Mouse (Mus musculus) forebrain, embryonic 10.5 days (tissue): ENCODE data around the gene Lgi4. TPM values are rescaled to one million over a fixed set of nuclear protein-coding genes. Genes with fewer than 3 reads are reported as not detected.
A peak's percentile ranks its signal among the peaks of the same experiment; 100 is the strongest.

Source experiments
- DNase-seq: peaks from one replicate; pipeline ENCODE4 v3.0.0-alpha.2; 2017; ENCODE audit warnings: low spot score; ENCODE audit errors: extremely low spot score
- H3K27ac ChIP-seq: fragments of 300-500 bp; sonication (generic); 2 replicates; pipeline ENCODE4 v1.5.1; 2016; ENCODE audit warnings: mild to moderate bottlenecking
- H3K27me3 ChIP-seq: fragments of 300-500 bp; sonication (generic); 2 replicates; pipeline ENCODE4 v1.6.1; 2016; ENCODE audit warnings: mild to moderate bottlenecking; ENCODE audit not compliant: poor library complexity, severe bottlenecking
- H3K36me3 ChIP-seq: fragments of 300-500 bp; sonication (generic); replicated peaks from 2 replicates; pipeline ENCODE4 v1.6.1; 2016; ENCODE audit warnings: mild to moderate bottlenecking, moderate library complexity
- H3K4me1 ChIP-seq: fragments of 300-500 bp; sonication (generic); 2 replicates; pipeline ENCODE4 v1.6.1; 2016
- H3K4me3 ChIP-seq: fragments of 300-500 bp; sonication (generic); 2 replicates; pipeline ENCODE4 v1.5.1; 2016; ENCODE audit warnings: mild to moderate bottlenecking, moderate library complexity
- H3K9me3 ChIP-seq: fragments of 300-500 bp; sonication (generic); 2 replicates; pipeline ENCODE4 v1.6.1; 2016; ENCODE audit warnings: mild to moderate bottlenecking, moderate library complexity
- WGBS: fragments of 180-500 bp; shearing (Covaris S2); methylation state at CpG from one replicate; pipeline ENCODE4 v1.1.7; 2016; 5-methylcytosine and 5-hydroxymethylcytosine counted together
- polyA plus RNA-seq: library from polyadenylated mRNA; unstranded; fragments of >200 nt; fragmentation: Nextera tagmentation; extraction: Ambion mirVana; gene quantifications from 2 replicates; pipeline ENCODE4 v1.2.1, GENCODE M21; 2016

Gene Lgi4
- polyA plus RNA-seq, 1 experiment from 2014 or later, result 0.68 TPM

GRCm38 (mm10) chr7:31040281-31041022 is 18.7 kb upstream of the Lgi4 start:
- Histone ChIP-seq H3K36me3 (no peaks in the 10 kb centered on the region), H3K27ac (no peak overlapping the region), H3K9me3 (no peaks in the 10 kb centered on the region), H3K27me3 (peaks cover 54% of the 10 kb centered on the region), H3K4me1 (peaks cover 13% of the 10 kb centered on the region), H3K4me3 (no peak overlapping the region)
- 83% methylated on average over 12 of the region's 12 CpGs for WGBS
- no peak for DNase-seq

GRCm38 (mm10) chr7:31041023-31041407 is 18.1 kb upstream of the Lgi4 start:
- peaks cover 13% of the 10 kb centered on the region for H3K4me1 ChIP-seq
- H3K9me3 ChIP-seq, result no peaks in the 10 kb centered on the region
- H3K27ac ChIP-seq, result no peak overlapping the region
- H3K27me3 ChIP-seq, result peaks cover 55% of the 10 kb centered on the region
- H3K36me3 ChIP-seq, result no peaks in the 10 kb centered on the region
- DNase-seq, result no peak
- 41% methylated on average over 8 of the region's 8 CpGs for WGBS
- H3K4me3 ChIP-seq, result peak overlapping the region; percentile 39; the same call in 1 of the 2 replicates

GRCm38 (mm10) chr7:31041662-31042315 is 17.4 kb upstream of the Lgi4 start:
- peak overlapping the region; percentile 30; the same call in 1 of the 2 replicates for H3K27ac ChIP-seq
- peak overlapping the region; percentile 39 for H3K4me3 ChIP-seq
- H3K36me3 ChIP-seq, result no peaks in the 10 kb centered on the region
- 3% methylated on average over 28 of the region's 28 CpGs for WGBS
- DNase-seq, result no peak
- no peaks in the 10 kb centered on the region for H3K9me3 ChIP-seq
- peaks cover 55% of the 10 kb centered on the region for H3K27me3 ChIP-seq
- H3K4me1 ChIP-seq, result peaks cover 13% of the 10 kb centered on the region

GRCm38 (mm10) chr7:31042431-31042910 is 16.7 kb upstream of the Lgi4 start, which contains the start of gene Fxyd5:
Gene Fxyd5 (minus strand): TSS chr7:31042481.
- H3K27ac ChIP-seq, result peak within 1 kb of the TSS; percentile 30; the same call in 1 of the 2 replicates
- peaks cover 58% of the 10 kb centered on the region for H3K27me3 ChIP-seq
- H3K9me3 ChIP-seq, result no peaks in the 10 kb centered on the region
- WGBS, result 34% methylated on average over 10 of the region's 10 CpGs
- peaks cover 13% of the 10 kb centered on the region for H3K4me1 ChIP-seq
- no peak for DNase-seq
- H3K36me3 ChIP-seq, result no peaks in the 10 kb centered on the region
- H3K4me3 ChIP-seq, result peak within 1 kb of the TSS; percentile 39

GRCm38 (mm10) chr7:31049135-31049845 is 9.9 kb upstream of the Lgi4 start:
- H3K27ac ChIP-seq, result no peak overlapping the region
- H3K27me3 ChIP-seq, result peaks cover 83% of the 10 kb centered on the region
- no peaks in the 10 kb centered on the region for H3K9me3 ChIP-seq
- 21% methylated on average over 5 of the region's 5 CpGs for WGBS
- H3K4me1 ChIP-seq, result peaks cover 51% of the 10 kb centered on the region
- peak overlapping the region; percentile 36; the same call in 1 of the 2 replicates for H3K4me3 ChIP-seq
- DNase-seq, result no peak
- no peaks in the 10 kb centered on the region for H3K36me3 ChIP-seq

GRCm38 (mm10) chr7:31049846-31050281 is 9.3 kb upstream of the Lgi4 start:
- Histone ChIP-seq H3K27ac (no peak overlapping the region), H3K4me1 (peaks cover 57% of the 10 kb centered on the region), H3K9me3 (no peaks in the 10 kb centered on the region), H3K27me3 (peaks cover 83% of the 10 kb centered on the region), H3K36me3 (no peaks in the 10 kb centered on the region), H3K4me3 (peak overlapping the region; percentile 36; the same call in 1 of the 2 replicates)
- DNase-seq, result no peak
- 4% methylated on average over 15 of the region's 15 CpGs for WGBS

- WGBS, result 5% methylated on average over 6 of the region's 6 CpGs
- Histone ChIP-seq H3K36me3 (no peaks in the 10 kb centered on the region), H3K27ac (no peak overlapping the region), H3K4me1 (peaks cover 63% of the 10 kb centered on the region), H3K9me3 (no peaks in the 10 kb centered on the region), H3K4me3 (peak overlapping the region; percentile 36; the same call in 1 of the 2 replicates), H3K27me3 (peaks cover 83% of the 10 kb centered on the region)
- no peak for DNase-seq
Observed at GRCm38 (mm10) chr7:31050487-31050886, 8.7 kb upstream of the Lgi4 start.

- no peak for DNase-seq
- Histone ChIP-seq H3K4me1 (peaks cover 67% of the 10 kb centered on the region), H3K9me3 (no peaks in the 10 kb centered on the region), H3K4me3 (peak overlapping the region; percentile 36), H3K27me3 (peaks cover 85% of the 10 kb centered on the region), H3K36me3 (no peaks in the 10 kb centered on the region), H3K27ac (no peak overlapping the region)
- WGBS, result 3% methylated on average over 9 of the region's 9 CpGs
Observed at GRCm38 (mm10) chr7:31050921-31051320, 8.2 kb upstream of the Lgi4 start.

- H3K36me3 ChIP-seq, result no peaks in the 10 kb centered on the region
- peak within 1 kb of the TSS; percentile 36 for H3K4me3 ChIP-seq
- peaks cover 68% of the 10 kb centered on the region for H3K4me1 ChIP-seq
- no peaks in the 10 kb centered on the region for H3K9me3 ChIP-seq
- under 1% methylated on average over 27 of the region's 28 CpGs for WGBS
- no peak within 1 kb of the TSS for H3K27ac ChIP-seq
- DNase-seq, result no peak
- H3K27me3 ChIP-seq, result peaks cover 85% of the 10 kb centered on the region
Observed at GRCm38 (mm10) chr7:31051321-31052021, 7.7 kb upstream of the Lgi4 start, which contains the start of gene Fxyd7. Gene Fxyd7 (minus strand): TSS chr7:31051467.

GRCm38 (mm10) chr7:31052251-31052635 is 6.9 kb upstream of the Lgi4 start:
- Histone ChIP-seq H3K36me3 (no peaks in the 10 kb centered on the region), H3K9me3 (no peaks in the 10 kb centered on the region), H3K4me1 (peaks cover 68% of the 10 kb centered on the region), H3K27ac (no peak overlapping the region), H3K4me3 (peak overlapping the region; percentile 35), H3K27me3 (peaks cover 84% of the 10 kb centered on the region)
- WGBS, result 2% methylated on average over 22 of the region's 22 CpGs
- no peak for DNase-seq

- H3K4me1 ChIP-seq, result peaks cover 68% of the 10 kb centered on the region
- DNase-seq, result peak; percentile 39
Observed at GRCm38 (mm10) chr7:31052636-31053434, 6.3 kb upstream of the Lgi4 start.

More at GRCm38 (mm10) chr7:31052636-31053434, 6.3 kb upstream of the Lgi4 start:
- Histone ChIP-seq H3K27ac (no peak overlapping the region), H3K27me3 (peaks cover 78% of the 10 kb centered on the region), H3K9me3 (no peaks in the 10 kb centered on the region), H3K36me3 (no peaks in the 10 kb centered on the region), H3K4me3 (peak overlapping the region; percentile 35)
- under 1% methylated on average over 34 of the region's 34 CpGs for WGBS
